Mouse (Mus musculus) brain, adult 10 weeks (tissue): ENCODE results near the gene Emx1. TPM values are rescaled to one million over a fixed set of nuclear protein-coding genes. Genes with fewer than 3 reads are reported as not detected.

Experiments
- polyA plus RNA-seq: library from polyadenylated mRNA; stranded (reverse); fragments of 350-450 nt; fragmentation: Illumina TruSeq; extraction: RNeasy Lipid Tissue Mini Kit (QIAGEN cat#74804); gene quantifications from one replicate; pipeline ENCODE4 v1.2.3, GENCODE M21; 2015; ENCODE audit warnings: low read depth, low replicate concordance

Gene Emx1
- polyA plus RNA-seq: 21.0 TPM

DNA sequence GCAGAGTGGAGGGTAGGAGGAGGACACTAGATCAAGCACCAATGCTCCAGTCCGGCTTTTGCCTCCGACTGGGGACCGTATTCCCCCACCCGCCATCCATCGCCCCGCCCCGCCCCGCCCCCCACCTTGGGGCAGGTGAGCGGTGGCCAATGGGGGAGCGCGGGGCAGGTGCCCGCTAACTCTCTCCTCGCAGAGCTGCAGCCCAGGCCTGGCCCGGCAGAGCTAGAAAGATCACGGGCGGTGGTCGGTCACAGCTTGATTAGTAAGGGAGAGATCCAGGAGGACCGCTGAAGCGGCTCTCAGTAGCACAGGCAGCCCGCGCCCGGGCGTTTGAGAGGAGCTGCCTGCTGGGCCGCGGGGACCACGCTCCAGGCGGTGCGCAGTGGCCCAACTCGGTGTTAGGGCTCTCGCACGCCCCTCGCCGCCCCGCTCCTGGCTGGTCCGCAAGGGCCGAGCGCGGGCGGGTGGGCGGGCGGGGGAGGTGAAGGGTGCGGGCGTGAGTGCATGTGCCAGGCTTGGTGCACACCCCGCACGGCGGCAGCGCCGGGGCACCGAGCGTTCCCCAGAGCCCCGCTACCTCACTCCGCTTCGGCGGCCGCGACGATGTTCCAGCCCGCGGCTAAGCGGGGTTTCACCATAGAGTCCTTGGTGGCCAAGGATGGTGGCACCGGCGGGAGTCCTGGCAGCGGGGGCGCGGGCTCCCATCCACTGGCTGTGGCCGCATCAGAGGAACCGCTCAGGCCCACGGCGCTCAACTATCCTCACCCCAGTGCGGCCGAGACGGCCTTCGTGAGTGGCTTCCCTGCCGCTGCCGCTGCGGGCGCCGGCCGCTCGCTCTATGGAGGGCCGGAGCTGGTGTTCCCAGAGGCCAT, at the start of gene Emx1:
Emx1 (plus strand) TSS at position 99 of the 872 bp plus-strand sequence.

Other genes with a start within 250 kb of the Emx1 start
- 50.9 TPM for gene Exoc6b, start 117.9 kb upstream of the Emx1 start, polyA plus RNA-seq
- 48.8 TPM for gene Spr, start 49.7 kb upstream of the Emx1 start, polyA plus RNA-seq
- gene Sfxn5, start 146.0 kb downstream of the Emx1 start, polyA plus RNA-seq: 115 TPM
- gene Rab11fip5, start 187.2 kb downstream of the Emx1 start, polyA plus RNA-seq: 54.4 TPM
- gene Noto, start 236.4 kb downstream of the Emx1 start, polyA plus RNA-seq: not detected
- gene Smyd5, start 244.6 kb downstream of the Emx1 start, polyA plus RNA-seq: 45.7 TPM